Mouse (Mus musculus) liver, adult 2 months (tissue): ENCODE data around the gene Rab10. TPM values are rescaled to one million over a fixed set of nuclear protein-coding genes. Genes with fewer than 3 reads are reported as not detected.

Experiments
- DNase-seq: peaks from one replicate; pipeline ENCODE4 v3.0.0-alpha.2; 2011; ENCODE audit warnings: low read depth, low spot score; ENCODE audit errors: extremely low read depth
- H3K27ac ChIP-seq: fragments of 200-500 bp; replicated peaks from 2 replicates; pipeline ENCODE4 v1.5.1; 2012; ENCODE audit warnings: low read depth, mild to moderate bottlenecking, control low read depth, inconsistent platforms, low read length; ENCODE audit not compliant: insufficient read depth
- H3K27me3 ChIP-seq: fragments of 200-500 bp; 2 replicates; pipeline ENCODE4 v1.6.1; 2012; ENCODE audit warnings: mild to moderate bottlenecking, moderate library complexity, low read length, inconsistent platforms; ENCODE audit not compliant: control insufficient read depth, insufficient read depth
- H3K36me3 ChIP-seq: fragments of 200-500 bp; 2 replicates; pipeline ENCODE4 v1.6.1; 2012; ENCODE audit warnings: low read length, inconsistent platforms; ENCODE audit not compliant: control insufficient read depth, insufficient read depth
- H3K4me1 ChIP-seq: fragments of 200-500 bp; 2 replicates; pipeline ENCODE4 v1.6.1; 2011; ENCODE audit warnings: low read length; ENCODE audit not compliant: control insufficient read depth, insufficient read depth
- H3K4me3 ChIP-seq: fragments of 200-500 bp; 2 replicates; pipeline ENCODE4 v1.5.1; 2011; ENCODE audit warnings: low read depth, mild to moderate bottlenecking, control low read depth, low read length, moderate library complexity; ENCODE audit not compliant: insufficient read depth
- H3K79me2 ChIP-seq: fragments of 200-500 bp; 2 replicates; pipeline ENCODE4 v1.6.1; 2012; ENCODE audit warnings: inconsistent platforms, mild to moderate bottlenecking, low read length, moderate library complexity; ENCODE audit not compliant: control insufficient read depth, insufficient read depth
- H3K9ac ChIP-seq: fragments of 200-500 bp; 2 replicates; pipeline ENCODE4 v1.6.1; 2012; ENCODE audit warnings: low read depth, mild to moderate bottlenecking, control low read depth, inconsistent platforms, low read length
- CTCF ChIP-seq: fragments of 200-500 bp; IDR thresholded peaks from 2 replicates; pipeline ENCODE4 v1.5.1; 2011; ENCODE audit warnings: low read depth, low read length, control low read depth
- POLR2A ChIP-seq: fragments of 200-500 bp; IDR thresholded peaks from 2 replicates; pipeline ENCODE4 v1.6.1; 2011; ENCODE audit warnings: low read length, control low read depth; ENCODE audit not compliant: insufficient read depth; ENCODE audit errors: extremely low read depth
- WGBS: fragments of 180-500 bp; shearing (Covaris S2); methylation state at CpG from one replicate; pipeline ENCODE4 v1.1.7; 2018; 5-methylcytosine and 5-hydroxymethylcytosine counted together
- polyA plus RNA-seq: library from polyadenylated mRNA; depleted of rRNA; stranded (reverse); fragments of >200 nt; gene quantifications from 2 replicates; pipeline ENCODE4 v1.2.3, GENCODE M21; 2012
- total RNA-seq: library from RNA; depleted of rRNA; stranded (reverse); fragments of >200 nt; gene quantifications from 2 replicates; pipeline ENCODE4 v1.2.3, GENCODE M21; 2014

Gene Rab10
- total and polyA plus RNA-seq, 2 experiments, result 18.7 to 42.8 TPM

DNA sequence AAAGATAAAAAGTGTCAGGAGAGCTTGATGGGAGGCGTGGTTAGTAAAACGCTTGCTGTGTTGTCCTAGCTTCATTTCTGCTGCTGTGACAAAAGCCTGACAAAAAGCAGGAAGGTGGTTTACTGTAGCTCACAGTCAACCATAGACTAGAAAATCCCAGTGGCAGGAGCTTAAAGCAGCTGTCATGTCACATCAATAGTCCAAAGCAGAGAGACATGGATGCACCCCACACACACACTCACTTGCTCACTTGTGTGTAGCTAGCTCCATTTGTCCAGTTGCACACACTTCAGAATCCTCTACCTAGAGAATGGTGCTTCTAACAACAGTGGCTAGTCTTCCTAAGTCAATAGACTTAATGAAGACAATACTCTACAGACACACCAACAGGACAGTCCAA lies 42.4 kb downstream of the Rab10 start:
- 93% methylated on average over 2 of the region's 2 CpGs for WGBS
- no peak overlapping the region for H3K4me3 ChIP-seq
- H3K79me2 ChIP-seq, result peaks cover 32% of the 10 kb centered on the region; the same call in 1 of the 2 replicates
- peaks cover 2% of the 10 kb centered on the region for H3K4me1 ChIP-seq
- H3K36me3 ChIP-seq, result peaks cover 7% of the 10 kb centered on the region
- TF ChIP-seq CTCF (no peak), POLR2A (no peak)
- H3K27ac ChIP-seq, result no peak overlapping the region
- no peak for DNase-seq
- no peak overlapping the region for H3K9ac ChIP-seq
- H3K27me3 ChIP-seq, result no peaks in the 10 kb centered on the region

DNA sequence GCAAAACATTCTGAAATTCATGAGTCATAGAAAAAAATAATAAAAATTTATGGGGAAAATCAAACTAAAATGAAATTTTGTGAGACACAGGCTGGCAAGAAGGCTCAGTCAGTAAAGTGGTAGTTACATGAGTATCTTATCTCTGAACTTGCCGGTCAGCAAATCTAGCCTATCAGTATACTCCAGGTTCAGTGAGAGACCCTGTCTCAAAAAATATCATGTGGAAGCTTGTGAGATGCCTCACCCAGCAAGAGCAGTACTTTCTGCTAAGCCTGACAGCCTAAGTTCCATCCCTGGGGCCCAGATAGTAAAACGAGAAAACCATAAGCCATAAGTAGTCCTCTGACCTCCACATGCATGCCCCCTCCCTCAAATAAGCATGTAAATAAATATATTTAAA lies 44.6 kb downstream of the Rab10 start:
- whole genome bisulfite sequencing, result 79% methylated on average over 2 of the region's 2 CpGs

GRCm38 (mm10) chr12:3264449-3264848 lies 45.3 kb downstream of the Rab10 start:
- TF ChIP-seq POLR2A (no peak), CTCF (no peak)

More for the DNA sequence above, 44.6 kb downstream of the Rab10 start:
- Histone ChIP-seq H3K4me1 (peaks cover 2% of the 10 kb centered on the region), H3K36me3 (peaks cover 12% of the 10 kb centered on the region), H3K9ac (no peak overlapping the region), H3K4me3 (no peak overlapping the region), H3K27me3 (no peaks in the 10 kb centered on the region), H3K27ac (no peak overlapping the region), H3K79me2 (peaks cover 35% of the 10 kb centered on the region; the same call in 1 of the 2 replicates)
- DNase-seq, result no peak
- no peak for TF ChIP-seq POLR2A
- TF ChIP-seq CTCF, result no peak

DNA sequence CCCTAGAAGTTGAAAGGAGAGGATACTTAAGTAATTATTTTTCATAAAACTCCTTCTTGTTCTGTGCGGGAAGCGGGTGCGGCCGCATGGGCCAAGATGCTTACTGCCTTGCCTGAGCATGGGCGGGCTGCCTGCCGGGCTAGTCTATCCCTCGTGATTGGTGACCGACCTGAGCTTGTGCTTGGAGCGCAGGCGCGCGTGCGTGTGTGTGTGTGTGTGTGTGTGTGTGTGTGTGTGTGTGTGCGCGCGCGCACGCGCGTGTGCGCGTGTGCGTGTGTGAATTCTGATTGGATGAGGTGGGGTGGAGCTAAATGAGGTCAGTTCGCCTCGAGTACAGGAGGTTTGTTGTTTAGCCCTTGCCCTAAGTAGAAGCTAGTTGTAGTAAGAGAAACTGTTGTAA lies 48.2 kb downstream of the Rab10 start:
- Histone ChIP-seq H3K27ac (no peak overlapping the region), H3K4me3 (no peak overlapping the region), H3K79me2 (peaks cover 27% of the 10 kb centered on the region; the same call in 1 of the 2 replicates), H3K4me1 (peaks cover 2% of the 10 kb centered on the region), H3K27me3 (no peaks in the 10 kb centered on the region), H3K36me3 (peaks cover 14% of the 10 kb centered on the region), H3K9ac (no peak overlapping the region)
- WGBS, result 95% methylated on average over 25 of the region's 25 CpGs
- no peak for DNase-seq
- no peak for TF ChIP-seq CTCF
- TF ChIP-seq POLR2A, result no peak

More at GRCm38 (mm10) chr12:3264449-3264848, 45.3 kb downstream of the Rab10 start:
- no peak for DNase-seq
- WGBS, result 59% methylated on average over 2 of the region's 2 CpGs
- Histone ChIP-seq H3K9ac (no peak overlapping the region), H3K4me3 (no peak overlapping the region), H3K36me3 (peaks cover 12% of the 10 kb centered on the region), H3K27me3 (no peaks in the 10 kb centered on the region), H3K79me2 (peaks cover 30% of the 10 kb centered on the region; the same call in 1 of the 2 replicates), H3K27ac (no peak overlapping the region), H3K4me1 (peaks cover 2% of the 10 kb centered on the region)

GRCm38 (mm10) chr12:3255966-3256365 lies 53.8 kb downstream of the Rab10 start:
- no peak overlapping the region for H3K9ac ChIP-seq
- no peak overlapping the region for H3K27ac ChIP-seq
- H3K27me3 ChIP-seq, result no peaks in the 10 kb centered on the region
- H3K79me2 ChIP-seq, result peaks cover 8% of the 10 kb centered on the region; the same call in 1 of the 2 replicates
- no peak for DNase-seq
- TF ChIP-seq CTCF (no peak), POLR2A (no peak)
- H3K4me3 ChIP-seq, result no peak overlapping the region
- H3K4me1 ChIP-seq, result no peaks in the 10 kb centered on the region
- peaks cover 25% of the 10 kb centered on the region for H3K36me3 ChIP-seq

GRCm38 (mm10) chr12:3255435-3255834 lies 54.3 kb downstream of the Rab10 start:
- TF ChIP-seq POLR2A (no peak), CTCF (no peak)
- Histone ChIP-seq H3K79me2 (peaks cover 6% of the 10 kb centered on the region; the same call in 1 of the 2 replicates), H3K9ac (no peak overlapping the region), H3K27ac (no peak overlapping the region), H3K36me3 (peaks cover 28% of the 10 kb centered on the region), H3K4me1 (no peaks in the 10 kb centered on the region), H3K27me3 (no peaks in the 10 kb centered on the region), H3K4me3 (no peak overlapping the region)
- WGBS, result 96% methylated on average over 2 of the region's 2 CpGs
- DNase-seq, result no peak
